Mouse (Mus musculus) liver, embryonic 14.5 days (tissue): ENCODE results near the gene Anks1.

Source experiments
- CTCF ChIP-seq: IDR thresholded peaks from 2 replicates; pipeline ENCODE4 v1.5.1; 2016; ENCODE audit warnings: antibody characterized with exemption, low read depth, control low read depth
- EP300 ChIP-seq: IDR thresholded peaks from 2 replicates; pipeline ENCODE4 v1.6.1; 2016; ENCODE audit warnings: antibody characterized with exemption, low read depth

DNA sequence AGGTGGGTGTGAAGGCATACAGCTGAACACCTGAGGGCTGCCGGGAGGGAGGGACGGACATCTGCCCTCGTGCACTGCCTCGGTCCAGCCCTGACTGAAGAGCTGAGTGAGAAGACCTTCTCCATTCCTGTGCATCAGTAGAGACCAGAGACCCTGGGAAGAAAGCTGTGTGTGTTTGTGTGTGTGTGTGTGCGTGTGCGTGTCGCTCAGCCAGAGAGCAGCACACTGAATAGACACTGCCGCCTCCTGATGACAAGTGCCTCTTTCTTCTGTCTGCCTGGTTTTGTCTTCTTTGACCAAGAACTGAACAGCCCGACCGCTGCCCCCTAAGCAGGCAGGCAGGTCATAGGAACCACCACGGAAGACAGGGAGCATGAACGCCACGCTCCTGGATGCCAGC, 132.2 kb downstream of the Anks1 start:
- TF ChIP-seq CTCF = no peak
- TF ChIP-seq EP300 = no peak
